Mouse (Mus musculus) MEL (cell line): ENCODE measurements at regions not wholly inside any gene's neighbourhood (a gene's known extent, or its start where the extent isn't known, plus 50 kb on each side); places are given as distances from the start of the nearest gene placed in this dataset.

Experiments
- DNase-seq: peaks from one replicate; pipeline ENCODE4 v3.0.0; 2011; ENCODE audit warnings: low read depth, low spot score
- H3K27ac ChIP-seq: 2 replicates; pipeline ENCODE4 v1.5.1; 2012; ENCODE audit warnings: low read depth, mild to moderate bottlenecking, control low read depth, low read length, moderate library complexity; ENCODE audit not compliant: control insufficient read depth
- H3K27me3 ChIP-seq, 2 experiments: fragments of 150-350 bp in 1 of 2; sonication (generic) in 1 of 2; 2 replicates each; pipeline ENCODE4 v1.6.1; 2012; ENCODE audit warnings: low read length in 2 of 2, mild to moderate bottlenecking in 2 of 2, improper control_type of control experiment in 1 of 2, moderate library complexity in 1 of 2; ENCODE audit not compliant: insufficient read depth in 2 of 2, control insufficient read depth in 1 of 2
- H3K36me3 ChIP-seq, 2 experiments: 2 replicates each; pipeline ENCODE4 v1.6.1; 2012 to 2014; ENCODE audit warnings: low read length in 2 of 2, improper control_type of control experiment in 1 of 2, inconsistent platforms in 1 of 2, mild to moderate bottlenecking in 1 of 2; ENCODE audit not compliant: insufficient read depth in 2 of 2, control insufficient read depth in 1 of 2
- H3K4me1 ChIP-seq, 2 experiments: fragments of 150-350 bp in 1 of 2; sonication (generic) in 1 of 2; 2 replicates each; pipeline ENCODE4 v1.6.1; 2012; ENCODE audit warnings: low read length in 2 of 2, improper control_type of control experiment in 1 of 2, mild to moderate bottlenecking in 1 of 2; ENCODE audit not compliant: insufficient read depth in 2 of 2, control insufficient read depth in 1 of 2
- H3K4me3 ChIP-seq, 2 experiments: fragments of 150-350 bp in 1 of 2; sonication (generic) in 1 of 2; 2 replicates each; pipeline ENCODE4 v1.5.1; 2012; ENCODE audit warnings: low read depth in 2 of 2, low read length in 2 of 2, mild to moderate bottlenecking in 2 of 2, moderate library complexity in 2 of 2, control low read depth in 1 of 2, improper control_type of control experiment in 1 of 2; ENCODE audit not compliant: control insufficient read depth in 1 of 2, insufficient read depth in 1 of 2
- H3K79me2 ChIP-seq: 2 replicates; pipeline ENCODE4 v1.6.1; 2012; ENCODE audit warnings: mild to moderate bottlenecking, low read length, moderate library complexity; ENCODE audit not compliant: control insufficient read depth, poor library complexity, insufficient read depth
- H3K9ac ChIP-seq: 2 replicates; pipeline ENCODE4 v1.6.1; 2012; ENCODE audit warnings: low read depth, mild to moderate bottlenecking, control low read depth, low read length, moderate library complexity; ENCODE audit not compliant: control insufficient read depth, poor library complexity, severe bottlenecking
- H3K9me3 ChIP-seq: fragments of 150-350 bp; sonication (generic); replicated peaks from 2 replicates; pipeline ENCODE4 v1.6.1; 2012; ENCODE audit warnings: mild to moderate bottlenecking, low read length, improper control_type of control experiment, moderate library complexity; ENCODE audit not compliant: insufficient read depth
- BHLHE40 ChIP-seq: IDR thresholded peaks from 2 replicates; pipeline ENCODE4 v1.6.1; 2012; ENCODE audit warnings: low read depth, mild to moderate bottlenecking, inconsistent platforms, low read length, improper control_type of control experiment, borderline replicate concordance
- CTCF ChIP-seq, 3 experiments: IDR thresholded peaks in 2 of 3; conservative IDR thresholded peaks in 1 of 3; 2 replicates each; pipeline ENCODE4 v1.5.1; 2011 to 2012; ENCODE audit warnings: low read length in 3 of 3, low read depth in 2 of 3, mild to moderate bottlenecking in 2 of 3, improper control_type of control experiment in 1 of 3, inconsistent platforms in 1 of 3, mixed read lengths in 1 of 3, moderate library complexity in 1 of 3; ENCODE audit not compliant: control insufficient read depth in 1 of 3, insufficient read depth in 1 of 3, poor library complexity in 1 of 3, severe bottlenecking in 1 of 3
- E2F4 ChIP-seq: IDR thresholded peaks from 2 replicates; pipeline ENCODE4 v1.6.1; 2011; ENCODE audit warnings: low read depth, low read length, improper control_type of control experiment, borderline replicate concordance
- ELF1 ChIP-seq: IDR thresholded peaks from 2 replicates; pipeline ENCODE4 v1.6.1; 2014; ENCODE audit warnings: low read depth, mild to moderate bottlenecking, inconsistent platforms, low read length, improper control_type of control experiment, moderate library complexity
- EP300 ChIP-seq, 2 experiments: IDR thresholded peaks; 2 replicates each; pipeline ENCODE4 v1.6.1; 2011; ENCODE audit warnings: improper control_type of control experiment in 2 of 2, low read length in 2 of 2, low read depth in 1 of 2, mild to moderate bottlenecking in 1 of 2
- GABPA ChIP-seq: IDR thresholded peaks from 2 replicates; pipeline ENCODE4 v1.6.1; 2012; ENCODE audit warnings: low read depth, mild to moderate bottlenecking, inconsistent platforms, low read length, improper control_type of control experiment, moderate library complexity
- GATA1 ChIP-seq: IDR thresholded peaks from 2 replicates; pipeline ENCODE4 v1.6.1; 2011; ENCODE audit warnings: low read depth, low read length, improper control_type of control experiment
- HCFC1 ChIP-seq: IDR thresholded peaks from 2 replicates; pipeline ENCODE4 v1.6.1; 2012; ENCODE audit warnings: low read depth, mild to moderate bottlenecking, inconsistent platforms, low read length, improper control_type of control experiment, moderate library complexity
- JUND ChIP-seq: IDR thresholded peaks from 2 replicates; pipeline ENCODE4 v1.6.1; 2011; ENCODE audit warnings: low read depth, mild to moderate bottlenecking, improper control_type of control experiment, low read length
- KAT2A ChIP-seq: conservative IDR thresholded peaks from 2 replicates; pipeline ENCODE4 v1.6.1; 2012; ENCODE audit warnings: low read depth, low read length, improper control_type of control experiment, inconsistent platforms
- MXI1 ChIP-seq: IDR thresholded peaks from 2 replicates; pipeline ENCODE4 v1.6.1; 2011; ENCODE audit warnings: mild to moderate bottlenecking, low read depth, low read length, improper control_type of control experiment
- MYC ChIP-seq: IDR thresholded peaks from 2 replicates; pipeline ENCODE4 v1.6.1; 2011; ENCODE audit warnings: low read depth, mild to moderate bottlenecking, low read length, improper control_type of control experiment, moderate library complexity
- NELFE ChIP-seq: IDR thresholded peaks from 2 replicates; pipeline ENCODE4 v1.6.1; 2011; ENCODE audit warnings: low read depth, low read length, improper control_type of control experiment
- NRF1 ChIP-seq: IDR thresholded peaks from 2 replicates; pipeline ENCODE4 v1.6.1; 2014; ENCODE audit warnings: low read depth, mild to moderate bottlenecking, inconsistent platforms, low read length, improper control_type of control experiment, moderate library complexity; ENCODE audit not compliant: poor library complexity, insufficient read depth, severe bottlenecking
- SMC3 ChIP-seq: IDR thresholded peaks from 2 replicates; pipeline ENCODE4 v1.6.1; 2011; ENCODE audit warnings: low read depth, low read length, improper control_type of control experiment
- USF1 ChIP-seq: IDR thresholded peaks from 2 replicates; pipeline ENCODE4 v1.6.1; 2014; ENCODE audit warnings: low read depth, mild to moderate bottlenecking, inconsistent platforms, low read length, improper control_type of control experiment, moderate library complexity
- USF2 ChIP-seq, 2 experiments: IDR thresholded peaks; 2 replicates each; pipeline ENCODE4 v1.6.1; 2011 to 2012; ENCODE audit warnings: improper control_type of control experiment in 2 of 2, low read length in 2 of 2, borderline replicate concordance in 1 of 2, inconsistent platforms in 1 of 2, low read depth in 1 of 2, mild to moderate bottlenecking in 1 of 2; ENCODE audit not compliant: insufficient read depth in 1 of 2
- ZC3H11A ChIP-seq: IDR thresholded peaks from 2 replicates; pipeline ENCODE4 v1.6.1; 2012; ENCODE audit warnings: low read depth, mild to moderate bottlenecking, inconsistent platforms, low read length, improper control_type of control experiment
- ZNF384 ChIP-seq: IDR thresholded peaks from 2 replicates; pipeline ENCODE4 v1.6.1; 2012; ENCODE audit warnings: low read depth, mild to moderate bottlenecking, inconsistent platforms, low read length, improper control_type of control experiment

DNA sequence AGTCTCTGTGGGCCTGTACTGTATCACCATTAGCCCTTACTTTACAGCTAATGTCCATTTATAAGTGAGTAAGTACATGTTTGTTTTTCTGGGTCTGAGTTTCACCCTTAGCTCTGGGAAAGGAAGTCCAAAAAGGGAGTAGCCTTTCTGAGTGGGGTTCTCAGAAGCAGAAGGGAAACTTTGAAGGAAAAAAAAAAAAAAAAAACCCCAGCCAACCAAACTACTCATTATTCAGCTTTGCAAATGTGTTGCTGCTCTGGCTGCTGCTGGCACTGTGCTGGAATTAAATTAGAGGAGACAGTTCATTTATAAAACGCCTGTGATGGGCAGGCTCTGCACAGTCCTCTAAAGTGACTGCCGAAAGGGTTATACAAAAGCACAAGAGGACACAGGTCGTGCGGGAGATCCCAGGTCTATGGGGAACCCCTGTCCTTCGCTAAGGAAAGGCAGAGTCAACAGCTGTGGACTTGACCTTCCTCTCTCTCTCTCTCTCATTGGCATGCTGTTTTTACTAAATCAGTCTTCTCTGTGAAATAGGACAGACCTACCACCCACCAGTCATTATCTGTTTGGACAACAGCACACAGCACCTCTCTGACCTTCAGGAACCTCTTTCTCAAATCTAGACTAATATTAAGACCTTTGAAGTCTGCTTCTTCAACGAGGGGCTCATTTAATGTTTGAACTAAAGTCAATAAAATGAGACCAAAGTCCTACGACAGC lies 165.4 kb downstream of the Cd47 start:
- no peaks in the 10 kb centered on the region for H3K79me2 ChIP-seq
- TF ChIP-seq EP300 (IDR thresholded peaks at IDR 0.05; ENCODE audit: low read depth in 1 of 2, low read length in 2 of 2): no peak
- no peak for TF ChIP-seq ZC3H11A
- peak; percentile 62 for TF ChIP-seq ZNF384
- peaks cover 10 to 23% of the 10 kb centered on the region in 2 experiments for H3K4me1 ChIP-seq
- H3K27ac ChIP-seq: no peak overlapping the region
- DNase-seq: no peak
- H3K36me3 ChIP-seq: peaks cover 0 to 24% of the 10 kb centered on the region in 2 experiments; a peak in 2 of 4 replicates
- H3K9ac ChIP-seq: no peak overlapping the region
- no peak overlapping the region for H3K4me3 ChIP-seq
- no peaks in the 10 kb centered on the region for H3K27me3 ChIP-seq
- H3K9me3 ChIP-seq: no peaks in the 10 kb centered on the region

GRCm38 (mm10) chr16:49966251-49966588 lies 165.9 kb downstream of the Cd47 start:
- no peak overlapping the region for H3K27ac ChIP-seq
- H3K9ac ChIP-seq: no peak overlapping the region

GRCm38 (mm10) chr16:49967110-49967509 lies 166.8 kb downstream of the Cd47 start:
- no peaks in the 10 kb centered on the region for H3K9me3 ChIP-seq
- no peak overlapping the region for H3K9ac ChIP-seq
- no peak overlapping the region for H3K4me3 ChIP-seq
- H3K79me2 ChIP-seq: no peaks in the 10 kb centered on the region
- DNase-seq: no peak
- no peak for TF ChIP-seq MXI1
- TF ChIP-seq EP300 (IDR thresholded peaks at IDR 0.05; ENCODE audit: low read depth in 1 of 2, low read length in 2 of 2): no peak
- TF ChIP-seq NELFE: no peak
- no peak for TF ChIP-seq BHLHE40
- no peak for TF ChIP-seq USF1
- no peak for TF ChIP-seq JUND
- TF ChIP-seq SMC3: no peak
- TF ChIP-seq USF2 (IDR thresholded peaks at IDR 0.05; ENCODE audit: borderline replicate concordance in 1 of 2, insufficient read depth in 1 of 2, low read depth in 1 of 2, low read length in 2 of 2): no peak
- no peak for TF ChIP-seq MYC
- TF ChIP-seq E2F4: no peak
- no peak for TF ChIP-seq KAT2A
- TF ChIP-seq CTCF (IDR thresholded peaks at IDR 0.05 in 2 of 3, conservative IDR thresholded peaks at IDR 0.05 in 1 of 3; ENCODE audit: control insufficient read depth in 1 of 3, insufficient read depth in 1 of 3, low read depth in 2 of 3, low read length in 3 of 3, poor library complexity in 1 of 3, severe bottlenecking in 1 of 3): no peak
- no peak for TF ChIP-seq GATA1
- no peak for TF ChIP-seq ZNF384
- TF ChIP-seq HCFC1: no peak
- no peak overlapping the region for H3K27ac ChIP-seq
- no peaks in the 10 kb centered on the region for H3K27me3 ChIP-seq
- H3K36me3 ChIP-seq: peaks cover 0 to 19% of the 10 kb centered on the region in 2 experiments; a peak in 2 of 4 replicates
- H3K4me1 ChIP-seq: peaks cover 15 to 23% of the 10 kb centered on the region in 2 experiments

More at GRCm38 (mm10) chr16:49966251-49966588, 165.9 kb downstream of the Cd47 start:
- Histone ChIP-seq H3K4me1 (peaks cover 10 to 21% of the 10 kb centered on the region in 2 experiments), H3K4me3 (no peak overlapping the region), H3K27me3 (no peaks in the 10 kb centered on the region), H3K36me3 (peaks cover 0 to 22% of the 10 kb centered on the region in 2 experiments; a peak in 2 of 4 replicates), H3K9me3 (no peaks in the 10 kb centered on the region), H3K79me2 (no peaks in the 10 kb centered on the region)
- DNase-seq: no peak
- no peak for TF ChIP-seq CTCF (IDR thresholded peaks at IDR 0.05 in 2 of 3, conservative IDR thresholded peaks at IDR 0.05 in 1 of 3; ENCODE audit: control insufficient read depth in 1 of 3, insufficient read depth in 1 of 3, low read depth in 2 of 3, low read length in 3 of 3, poor library complexity in 1 of 3, severe bottlenecking in 1 of 3)
- no peak for TF ChIP-seq BHLHE40
- TF ChIP-seq ELF1: no peak
- no peak for TF ChIP-seq NRF1
- no peak for TF ChIP-seq E2F4
- TF ChIP-seq JUND: no peak
- TF ChIP-seq GABPA: no peak
